Mouse (Mus musculus): ENCODE results near the gene Hdac9. TPM values are rescaled to one million over a fixed set of nuclear protein-coding genes. Genes with fewer than 3 reads are reported as not detected.

The Hdac9 gene
- polyA plus RNA-seq, 1 experiment from 2014 or later: 26.1 TPM

GRCm38 (mm10) chr12:34269472-34270040 lies 647.3 kb downstream of the Hdac9 start:
- Histone ChIP-seq H3K27ac (no peak overlapping the region), H3K36me3 (no peaks in the 10 kb centered on the region), H3K9ac (no peak overlapping the region), H3K4me1 (replicated peaks) (no peaks in the 10 kb centered on the region), H3K4me3 (no peak overlapping the region), H3K9me3 (replicated peaks) (no peaks in the 10 kb centered on the region), H3K27me3 (no peaks in the 10 kb centered on the region), H3K4me2 (no peak overlapping the region)
- ATAC-seq (replicated peaks; ENCODE audit: insufficient number of reproducible peaks, insufficient read depth, low FRiP score, low read depth): no peak
- WGBS: 71% methylated on average over 13 of the region's 13 CpGs

GRCm38 (mm10) chr12:34259651-34260050 lies 657.2 kb downstream of the Hdac9 start:
- ATAC-seq (replicated peaks; ENCODE audit: insufficient number of reproducible peaks, insufficient read depth, low FRiP score, low read depth): no peak
- 33% methylated on average over 4 of the region's 4 CpGs for WGBS
- Histone ChIP-seq H3K4me3 (no peak overlapping the region), H3K4me2 (no peak overlapping the region), H3K27me3 (no peaks in the 10 kb centered on the region), H3K9me3 (replicated peaks) (no peaks in the 10 kb centered on the region), H3K27ac (no peak overlapping the region), H3K36me3 (no peaks in the 10 kb centered on the region), H3K9ac (no peak overlapping the region), H3K4me1 (replicated peaks) (peaks cover 2% of the 10 kb centered on the region; the same call in 1 of the 2 replicates)

GRCm38 (mm10) chr12:34249160-34249559 lies 667.7 kb downstream of the Hdac9 start:
- Histone ChIP-seq H3K27ac (no peak overlapping the region), H3K27me3 (no peaks in the 10 kb centered on the region), H3K9ac (no peak overlapping the region), H3K4me1 (replicated peaks) (peaks cover 6% of the 10 kb centered on the region), H3K4me2 (no peak overlapping the region), H3K36me3 (no peaks in the 10 kb centered on the region), H3K9me3 (replicated peaks) (no peaks in the 10 kb centered on the region), H3K4me3 (no peak overlapping the region)
- no peak for ATAC-seq (replicated peaks; ENCODE audit: insufficient number of reproducible peaks, insufficient read depth, low FRiP score, low read depth)
- 74% methylated on average over 1 of the region's 1 CpGs for WGBS

DNA sequence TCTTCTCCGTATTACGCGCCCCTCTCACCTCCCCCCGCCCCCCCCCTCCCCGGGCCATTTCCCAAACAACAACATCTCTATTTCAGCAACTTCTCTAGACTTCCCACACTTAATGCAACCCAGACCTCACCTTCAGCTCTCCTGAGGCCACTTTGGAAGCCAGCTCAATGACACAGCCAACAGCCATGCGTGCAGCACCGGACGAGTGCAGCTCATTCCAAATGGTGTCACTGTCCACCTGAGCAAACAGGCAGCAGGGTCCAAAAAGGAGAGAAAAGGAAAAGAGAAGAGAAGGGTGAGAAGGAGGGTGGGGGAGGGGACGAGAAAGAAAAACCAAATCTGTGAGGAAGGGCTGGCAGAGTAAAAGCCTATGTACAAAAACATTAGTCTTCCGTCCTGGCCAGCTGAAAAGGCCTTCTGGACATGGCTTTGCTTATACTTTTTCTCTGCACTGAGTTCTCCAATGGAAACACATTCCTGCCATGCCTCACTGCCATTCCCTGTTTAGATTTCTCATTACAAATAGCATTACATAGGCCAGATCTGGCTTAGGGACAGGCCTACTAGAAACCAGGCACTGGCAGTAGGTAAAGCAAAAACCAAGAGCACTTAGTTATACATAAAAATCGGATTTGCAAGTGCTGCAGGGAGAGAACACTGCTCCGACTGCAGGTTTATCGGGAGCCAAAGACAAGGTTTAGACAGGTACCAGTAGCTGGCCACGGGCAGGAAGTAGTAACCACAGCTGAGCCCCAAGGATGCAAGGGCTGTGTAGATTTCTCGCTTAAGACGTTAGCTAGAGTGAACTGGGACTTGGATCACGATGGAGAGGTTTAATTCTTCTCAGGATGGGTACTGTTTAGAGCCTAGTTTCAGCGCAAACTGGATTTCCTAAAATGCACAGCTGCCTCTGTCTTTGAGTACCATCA lies 668.4 kb downstream of the Hdac9 start:
- no peak for ATAC-seq (replicated peaks; ENCODE audit: insufficient number of reproducible peaks, insufficient read depth, low FRiP score, low read depth)
- 67% methylated on average over 18 of the region's 18 CpGs for WGBS
- H3K4me2 ChIP-seq: no peak overlapping the region
- H3K9ac ChIP-seq: no peak overlapping the region
- H3K4me1 ChIP-seq (replicated peaks): peaks cover 6% of the 10 kb centered on the region
- no peaks in the 10 kb centered on the region for H3K27me3 ChIP-seq
- H3K36me3 ChIP-seq: no peaks in the 10 kb centered on the region
- no peaks in the 10 kb centered on the region for H3K9me3 ChIP-seq (replicated peaks)
- no peak overlapping the region for H3K4me3 ChIP-seq
- no peak overlapping the region for H3K27ac ChIP-seq

DNA sequence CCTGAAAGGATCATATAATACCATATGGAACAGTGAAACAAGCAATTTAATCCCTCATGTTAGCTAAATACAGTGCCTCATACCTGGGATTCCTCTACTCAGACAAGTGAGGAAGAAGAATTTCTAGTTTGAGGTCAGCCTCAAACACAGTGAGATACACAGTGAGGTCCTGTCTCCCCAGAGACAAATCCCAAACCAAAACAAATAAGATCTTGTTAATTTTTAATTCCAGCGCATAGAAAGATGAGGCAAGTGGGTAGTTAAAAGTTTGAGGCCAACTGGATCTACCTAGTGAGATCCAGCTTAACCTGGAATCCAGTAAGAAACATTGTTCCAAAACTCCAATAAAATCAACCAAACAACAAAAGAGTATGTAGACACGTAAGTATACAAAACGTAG lies 678.1 kb downstream of the Hdac9 start:
- Histone ChIP-seq H3K9ac (no peak overlapping the region), H3K4me3 (no peak overlapping the region), H3K36me3 (no peaks in the 10 kb centered on the region), H3K27me3 (no peaks in the 10 kb centered on the region), H3K27ac (no peak overlapping the region), H3K9me3 (replicated peaks) (no peaks in the 10 kb centered on the region), H3K4me2 (no peak overlapping the region), H3K4me1 (replicated peaks) (no peaks in the 10 kb centered on the region)
- WGBS: 87% methylated on average over 3 of the region's 3 CpGs
- ATAC-seq (replicated peaks; ENCODE audit: insufficient number of reproducible peaks, insufficient read depth, low FRiP score, low read depth): no peak

DNA sequence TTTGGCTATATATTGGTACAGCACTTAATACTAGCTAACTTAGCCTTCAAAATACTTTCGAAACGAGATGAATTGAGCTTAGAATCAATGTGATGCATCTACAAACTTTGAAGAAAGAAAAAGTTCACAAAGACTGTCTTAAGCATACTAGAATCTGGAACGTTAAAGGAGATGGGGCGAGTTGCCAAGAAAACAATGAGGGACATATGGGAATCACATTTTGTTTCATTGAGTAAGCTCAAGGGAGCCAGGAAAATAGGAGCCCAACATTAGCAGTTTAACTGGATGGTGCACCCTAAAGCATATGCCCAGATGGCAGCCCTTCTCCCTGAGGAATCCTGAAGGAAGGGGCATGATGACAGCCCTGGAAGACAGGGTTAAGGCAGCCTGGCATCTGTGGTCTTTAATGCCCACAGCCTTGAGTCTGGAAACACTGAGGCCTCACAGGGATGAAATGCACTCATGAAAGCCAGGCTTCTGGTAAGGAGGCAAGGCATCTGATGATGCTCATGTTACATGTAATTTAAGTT lies 685.2 kb downstream of the Hdac9 start:
- no peaks in the 10 kb centered on the region for H3K9me3 ChIP-seq (replicated peaks)
- no peaks in the 10 kb centered on the region for H3K4me1 ChIP-seq (replicated peaks)
- ATAC-seq (replicated peaks; ENCODE audit: insufficient number of reproducible peaks, insufficient read depth, low FRiP score, low read depth): no peak
- H3K4me3 ChIP-seq: no peak overlapping the region
- no peaks in the 10 kb centered on the region for H3K36me3 ChIP-seq
- H3K4me2 ChIP-seq: no peak overlapping the region
- 70% methylated on average over 4 of the region's 4 CpGs for WGBS
- H3K9ac ChIP-seq: no peak overlapping the region
- no peak overlapping the region for H3K27ac ChIP-seq
- H3K27me3 ChIP-seq: no peaks in the 10 kb centered on the region

DNA sequence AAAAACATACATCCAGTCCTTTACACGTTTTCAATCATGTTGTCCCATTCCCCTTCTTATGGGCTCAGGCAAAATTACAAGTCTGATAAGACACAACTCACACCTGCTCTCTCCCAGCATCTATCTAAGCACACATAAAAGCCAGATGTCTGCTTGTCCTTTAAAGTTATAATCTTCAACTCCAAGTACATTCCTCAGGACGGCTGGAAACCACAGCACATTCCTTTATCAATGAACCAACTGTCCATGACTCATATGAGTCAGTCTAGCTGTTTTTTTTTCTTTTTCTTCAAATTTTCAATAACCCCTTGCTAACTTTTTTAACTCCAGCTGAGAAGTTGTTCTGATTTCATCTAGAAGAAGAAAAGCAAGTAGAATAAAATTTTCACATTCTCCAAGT lies 692.4 kb downstream of the Hdac9 start:
- Histone ChIP-seq H3K4me3 (no peak overlapping the region), H3K4me1 (replicated peaks) (no peaks in the 10 kb centered on the region), H3K27me3 (no peaks in the 10 kb centered on the region), H3K4me2 (no peak overlapping the region), H3K9me3 (replicated peaks) (no peaks in the 10 kb centered on the region), H3K9ac (no peak overlapping the region), H3K36me3 (no peaks in the 10 kb centered on the region), H3K27ac (no peak overlapping the region)
- no peak for ATAC-seq (replicated peaks; ENCODE audit: insufficient number of reproducible peaks, insufficient read depth, low FRiP score, low read depth)
- 20% methylated on average over 2 of the region's 2 CpGs for WGBS

DNA sequence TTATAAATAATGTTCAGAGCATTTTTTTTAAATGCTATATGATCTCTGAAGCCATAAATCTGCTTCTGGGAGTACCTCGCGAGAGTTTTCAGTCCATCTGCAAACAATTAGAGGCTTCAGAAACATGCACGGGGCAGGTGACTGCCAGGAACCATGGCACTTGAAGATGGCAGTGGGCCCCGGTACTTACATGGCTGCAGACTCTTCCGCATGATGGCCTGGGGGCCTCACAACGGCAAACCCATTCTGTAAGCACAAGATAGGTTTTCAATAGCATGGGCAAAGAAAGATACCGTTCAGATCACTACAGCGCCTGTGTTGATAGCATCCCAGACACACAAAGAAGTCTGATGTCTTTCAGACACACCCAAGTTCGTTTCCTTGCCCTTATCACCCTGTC lies 695.9 kb downstream of the Hdac9 start:
- no peak for ATAC-seq (replicated peaks; ENCODE audit: insufficient number of reproducible peaks, insufficient read depth, low FRiP score, low read depth)
- no peak overlapping the region for H3K27ac ChIP-seq

DNA sequence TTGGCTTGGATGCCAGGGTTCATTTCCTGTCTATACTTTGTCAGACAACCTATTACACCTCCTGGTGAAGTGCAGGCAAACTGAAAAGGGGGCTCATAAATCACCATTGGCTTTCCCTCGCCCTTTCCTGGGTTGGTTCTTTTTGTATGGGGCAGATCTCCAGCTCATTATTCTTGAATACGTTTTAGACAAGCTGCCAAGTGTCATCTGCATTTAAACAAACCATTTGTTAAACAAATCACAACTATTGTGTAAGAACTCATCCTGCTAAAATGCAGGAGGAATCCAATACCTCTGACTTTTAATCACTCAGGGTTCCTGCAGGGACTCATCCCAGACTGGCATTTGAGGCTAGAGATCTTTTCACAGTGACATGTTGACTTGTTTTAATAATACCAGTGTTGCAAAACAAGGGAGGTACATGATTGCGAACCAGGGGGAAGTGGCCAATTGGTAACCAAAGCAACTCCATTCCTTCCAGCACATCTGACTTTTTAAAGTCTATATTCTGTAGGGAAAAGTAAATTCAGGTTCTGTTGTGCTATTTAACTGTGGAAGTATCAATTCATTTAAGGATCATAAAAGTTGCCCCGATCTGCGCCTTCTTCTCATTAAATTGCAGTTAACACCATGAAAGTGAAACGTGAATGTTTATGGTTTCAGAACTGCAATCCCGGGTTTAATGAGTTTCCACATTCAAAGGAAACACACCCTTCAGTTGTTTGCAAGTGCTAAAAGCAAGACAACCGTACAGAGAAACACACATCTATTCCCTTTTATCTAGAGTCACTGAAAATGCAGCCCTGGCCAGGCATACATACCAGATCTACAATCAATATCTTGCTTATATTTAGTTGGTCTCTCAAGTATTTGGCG lies 696.6 kb downstream of the Hdac9 start:
- Histone ChIP-seq H3K4me2 (no peak overlapping the region), H3K27ac (no peak overlapping the region), H3K4me3 (no peak overlapping the region), H3K4me1 (replicated peaks) (no peaks in the 10 kb centered on the region), H3K36me3 (no peaks in the 10 kb centered on the region), H3K9me3 (replicated peaks) (no peaks in the 10 kb centered on the region), H3K9ac (no peak overlapping the region), H3K27me3 (no peaks in the 10 kb centered on the region)
- no peak for ATAC-seq (replicated peaks; ENCODE audit: insufficient number of reproducible peaks, insufficient read depth, low FRiP score, low read depth)
- 67% methylated on average over 9 of the region's 9 CpGs for WGBS

More for the DNA sequence above, 695.9 kb downstream of the Hdac9 start:
- Histone ChIP-seq H3K9me3 (replicated peaks) (no peaks in the 10 kb centered on the region), H3K4me2 (no peak overlapping the region), H3K4me1 (replicated peaks) (no peaks in the 10 kb centered on the region), H3K9ac (no peak overlapping the region), H3K4me3 (no peak overlapping the region), H3K36me3 (no peaks in the 10 kb centered on the region), H3K27me3 (no peaks in the 10 kb centered on the region)
- 61% methylated on average over 9 of the region's 9 CpGs for WGBS

- Histone ChIP-seq H3K9me3 (replicated peaks) (no peaks in the 10 kb centered on the region), H3K9ac (no peak overlapping the region), H3K4me1 (replicated peaks) (no peaks in the 10 kb centered on the region), H3K27me3 (no peaks in the 10 kb centered on the region), H3K4me2 (no peak overlapping the region), H3K27ac (no peak overlapping the region), H3K36me3 (no peaks in the 10 kb centered on the region), H3K4me3 (no peak overlapping the region)
- no peak for ATAC-seq (replicated peaks; ENCODE audit: insufficient number of reproducible peaks, insufficient read depth, low FRiP score, low read depth)
- 77% methylated on average over 2 of the region's 2 CpGs for WGBS
Measured at GRCm38 (mm10) chr12:34218561-34218960, 698.3 kb downstream of the Hdac9 start.

All from heart, embryonic 15.5 days (tissue).